Mouse (Mus musculus) forebrain, embryonic 11.5 days (tissue): Measurements from ENCODE around the gene Gm42688. TPM values are rescaled to one million over a fixed set of nuclear protein-coding genes. Genes with fewer than 3 reads are reported as not detected.

Experiments
- ATAC-seq: fragments of 200-750 bp; cut with Nextera tagmentation; replicated peaks from 2 replicates; pipeline ENCODE4 v1.8.0; 2017; ENCODE audit warnings: moderate TSS enrichment; ENCODE audit not compliant: low FRiP score
- DNase-seq: peaks from one replicate; pipeline ENCODE4 v3.0.0-alpha.2; 2017; ENCODE audit warnings: low spot score
- H3K27ac ChIP-seq: fragments of 300-500 bp; sonication (generic); 2 replicates; pipeline ENCODE4 v1.5.1; 2014; ENCODE audit warnings: low read depth, low read length
- H3K27me3 ChIP-seq: fragments of 300-500 bp; sonication (generic); 2 replicates; pipeline ENCODE4 v1.6.1; 2014; ENCODE audit warnings: mild to moderate bottlenecking, low read length, mixed read lengths; ENCODE audit not compliant: control insufficient read depth, insufficient read depth
- H3K36me3 ChIP-seq: fragments of 300-500 bp; sonication (generic); 2 replicates; pipeline ENCODE4 v1.6.1; 2014; ENCODE audit warnings: mild to moderate bottlenecking, low read length, moderate library complexity, mixed read lengths; ENCODE audit not compliant: control insufficient read depth, insufficient read depth
- H3K4me1 ChIP-seq: fragments of 300-500 bp; sonication (generic); replicated peaks from 2 replicates; pipeline ENCODE4 v1.6.1; 2014; ENCODE audit warnings: low read length, mixed read lengths; ENCODE audit not compliant: control insufficient read depth, insufficient read depth
- H3K4me2 ChIP-seq: fragments of 300-500 bp; sonication (generic); 2 replicates; pipeline ENCODE4 v1.6.1; 2014; ENCODE audit warnings: low read depth, mild to moderate bottlenecking, low read length, moderate library complexity, mixed read lengths; ENCODE audit not compliant: severe bottlenecking
- H3K4me3 ChIP-seq: fragments of 300-500 bp; sonication (generic); 2 replicates; pipeline ENCODE4 v1.5.1; 2014; ENCODE audit warnings: low read depth, low read length
- H3K9ac ChIP-seq: fragments of 300-500 bp; sonication (generic); 2 replicates; pipeline ENCODE4 v1.6.1; 2014; ENCODE audit warnings: low read length
- H3K9me3 ChIP-seq: fragments of 300-500 bp; sonication (generic); 2 replicates; pipeline ENCODE4 v1.6.1; 2016; ENCODE audit warnings: low read length, mixed read lengths; ENCODE audit not compliant: control insufficient read depth
- WGBS: fragments of 180-500 bp; shearing (Covaris S2); extraction: QIAGEN DNeasy Blood & Tissue Kit; methylation state at CpG from one replicate; pipeline ENCODE4 v1.1.7; 2014; 5-methylcytosine and 5-hydroxymethylcytosine counted together
- polyA plus RNA-seq: library from polyadenylated mRNA; unstranded; fragments of >200 nt; fragmentation: Nextera tagmentation; extraction: Ambion mirVana; gene quantifications from 2 replicates; pipeline ENCODE4 v1.2.1, GENCODE M21; 2014

The Gm42688 gene
- polyA plus RNA-seq, 1 experiment from 2014 or later = 2.5 TPM

DNA sequence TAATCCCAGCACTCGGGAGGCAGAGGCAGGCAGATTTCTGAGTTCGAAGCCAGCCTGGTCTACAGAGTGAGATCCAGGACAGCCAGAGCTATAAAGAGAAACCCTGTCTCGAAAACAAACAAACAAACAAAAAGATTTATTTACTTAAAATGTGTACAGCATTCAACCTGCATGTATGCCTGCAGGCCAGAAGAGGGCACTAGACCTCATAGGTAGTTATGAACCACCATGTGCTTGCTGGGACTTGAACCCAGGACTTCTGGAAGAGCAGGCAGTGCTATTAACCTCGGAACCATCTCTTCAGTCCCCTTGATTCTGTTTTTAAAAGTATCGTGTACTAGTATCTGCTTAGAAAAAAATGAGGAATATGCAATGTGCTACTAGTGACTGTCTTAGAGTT is 26.0 kb downstream of the Gm42688 start:
- WGBS = 93% methylated on average over 5 of the region's 5 CpGs
- Histone ChIP-seq H3K27me3 (no peaks in the 10 kb centered on the region), H3K4me3 (no peak overlapping the region), H3K36me3 (no peaks in the 10 kb centered on the region), H3K9ac (no peak overlapping the region), H3K4me2 (no peak overlapping the region), H3K27ac (no peak overlapping the region), H3K4me1 (peaks cover 8% of the 10 kb centered on the region; the same call in 1 of the 2 replicates), H3K9me3 (no peaks in the 10 kb centered on the region)
- ATAC-seq (no peak), DNase-seq (no peak)

DNA sequence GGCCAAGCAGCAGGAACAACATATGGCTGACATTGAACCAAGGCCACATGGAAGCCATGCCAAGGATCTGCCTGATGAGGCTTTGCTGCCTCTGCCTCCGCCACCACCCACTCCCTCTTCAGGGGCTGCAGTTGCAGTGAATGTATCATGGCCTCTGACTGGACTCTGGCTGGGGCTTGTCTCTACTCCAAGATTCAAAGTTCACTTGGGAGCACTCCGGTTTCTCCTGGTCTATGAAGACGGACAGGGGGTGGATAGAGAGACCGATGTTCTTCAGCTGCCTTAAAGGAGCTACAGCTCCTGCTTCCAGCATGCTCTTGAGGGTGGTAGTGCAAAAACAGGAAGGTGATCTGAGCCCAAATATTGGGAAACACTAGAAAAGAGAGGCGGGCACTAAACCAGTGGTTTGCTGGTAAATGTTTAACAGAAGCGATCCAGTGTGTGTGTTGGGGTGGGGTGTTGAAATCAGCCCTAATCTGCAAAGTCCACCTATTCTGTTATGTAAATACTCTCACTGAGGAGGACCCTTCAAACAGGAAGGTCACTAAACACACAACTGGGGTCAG is 30.1 kb downstream of the Gm42688 start:
- no peaks in the 10 kb centered on the region for H3K36me3 ChIP-seq
- DNase-seq (no peak), ATAC-seq (no peak)
- H3K9me3 ChIP-seq = no peaks in the 10 kb centered on the region
- peaks cover 10% of the 10 kb centered on the region; the same call in 1 of the 2 replicates for H3K4me1 ChIP-seq
- 90% methylated on average over 6 of the region's 6 CpGs for WGBS
- no peak overlapping the region for H3K9ac ChIP-seq
- no peak overlapping the region for H3K27ac ChIP-seq
- no peak overlapping the region for H3K4me3 ChIP-seq
- H3K4me2 ChIP-seq = no peak overlapping the region
- H3K27me3 ChIP-seq = no peaks in the 10 kb centered on the region

DNA sequence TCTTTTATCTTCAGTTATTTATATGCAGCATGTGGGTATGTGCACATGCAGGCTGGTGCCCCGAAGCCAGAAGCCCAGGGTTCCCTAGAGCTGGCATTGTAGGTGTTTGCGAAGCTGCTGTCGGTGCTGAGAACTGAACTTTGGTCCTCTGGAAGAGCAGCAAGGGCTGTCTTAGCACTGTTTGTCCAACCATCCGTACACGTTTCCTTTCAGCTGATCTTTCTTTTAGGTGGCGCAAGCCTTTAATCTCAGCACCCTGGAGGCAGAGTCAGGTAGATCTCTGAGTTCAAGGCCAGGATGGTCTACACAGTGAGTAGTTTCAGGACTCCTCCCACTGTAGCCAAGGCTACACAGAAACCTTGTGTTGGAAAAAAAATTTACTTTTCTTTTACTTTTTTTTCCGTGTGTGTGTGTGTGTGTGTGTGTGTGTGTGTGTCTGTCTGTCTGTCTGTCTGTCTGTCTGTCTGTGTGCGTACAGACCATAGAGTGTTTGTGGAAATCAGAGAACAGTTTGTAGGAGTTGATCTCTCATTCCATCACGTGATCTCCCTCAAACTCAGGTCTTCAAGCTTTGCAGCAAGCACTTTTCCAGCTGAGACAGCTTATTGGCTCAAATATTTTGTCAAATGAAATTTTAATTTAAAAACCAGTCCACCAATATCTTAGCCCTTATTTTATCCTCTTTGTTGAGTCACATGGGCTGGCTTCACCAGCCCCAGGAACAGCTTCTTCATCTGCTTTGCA is 30.9 kb downstream of the Gm42688 start:
- WGBS = 86% methylated on average over 9 of the region's 9 CpGs

DNA sequence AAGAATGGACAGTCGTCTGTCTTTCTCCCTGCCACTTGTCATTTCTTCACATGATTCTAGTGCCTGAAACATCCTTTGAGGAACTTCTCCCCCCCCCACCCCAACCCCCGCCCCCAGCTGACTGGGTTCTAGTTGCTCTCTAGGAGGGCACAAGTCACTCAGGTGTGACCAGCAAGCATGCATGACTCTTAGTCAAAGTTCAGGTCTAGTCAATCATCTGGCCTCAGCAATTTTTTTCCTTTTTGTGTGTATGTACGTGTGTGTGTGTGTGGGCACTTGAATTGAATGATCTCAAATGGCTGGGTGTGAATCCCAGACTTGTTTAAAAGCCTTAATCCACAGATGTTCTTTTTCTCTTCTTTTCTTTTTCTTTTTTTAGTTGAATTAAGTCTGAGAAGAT is 32.8 kb downstream of the Gm42688 start:
- Histone ChIP-seq H3K27me3 (no peaks in the 10 kb centered on the region), H3K27ac (no peak overlapping the region), H3K9ac (no peak overlapping the region), H3K4me3 (no peak overlapping the region), H3K36me3 (no peaks in the 10 kb centered on the region), H3K4me1 (peaks cover 29% of the 10 kb centered on the region; the same call in 1 of the 2 replicates), H3K4me2 (no peak overlapping the region), H3K9me3 (no peaks in the 10 kb centered on the region)
- DNase-seq = no peak
- ATAC-seq = no peak
- 55% methylated on average over 3 of the region's 3 CpGs for WGBS

More for the DNA sequence above, 30.9 kb downstream of the Gm42688 start:
- ATAC-seq = no peak
- Histone ChIP-seq H3K4me1 (peaks cover 14% of the 10 kb centered on the region; the same call in 1 of the 2 replicates), H3K9ac (no peak overlapping the region), H3K36me3 (no peaks in the 10 kb centered on the region), H3K27me3 (no peaks in the 10 kb centered on the region), H3K27ac (no peak overlapping the region), H3K4me2 (no peak overlapping the region), H3K4me3 (no peak overlapping the region), H3K9me3 (no peaks in the 10 kb centered on the region)
- DNase-seq = no peak

DNA sequence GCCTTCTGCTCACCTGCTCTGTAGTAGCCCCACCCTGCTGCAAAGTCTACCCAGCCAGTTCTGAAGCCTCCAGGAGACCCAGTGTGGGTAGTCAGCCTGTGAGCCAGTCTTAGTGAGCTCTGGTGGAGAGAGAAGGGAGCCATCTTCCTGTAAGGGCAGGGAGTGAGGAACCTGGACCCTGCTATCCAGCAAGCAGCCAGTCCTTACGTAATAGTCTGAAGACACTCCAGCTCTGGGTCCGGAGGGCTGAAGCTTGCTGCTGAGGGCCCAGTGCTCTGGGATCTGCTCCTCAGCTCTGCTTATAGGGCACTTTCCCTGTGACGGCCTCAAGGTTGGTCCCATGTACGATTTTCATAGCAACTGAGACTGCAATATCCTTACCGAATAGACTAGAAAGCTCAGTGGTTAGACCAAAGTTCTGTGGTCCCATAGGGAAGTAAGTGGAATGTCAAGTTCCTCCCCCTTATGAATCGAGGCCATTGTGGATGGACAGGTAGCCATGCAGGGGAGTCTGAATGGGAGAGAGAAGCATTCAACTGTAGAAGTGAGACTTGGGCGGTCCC is 33.6 kb downstream of the Gm42688 start, which contains the start of gene Rtkn:
Gene Rtkn, plus strand, starts transcription at position 513 of the 563 bp plus-strand sequence.
- DNase-seq = no peak
- Histone ChIP-seq H3K36me3 (no peaks in the 10 kb centered on the region), H3K9me3 (no peaks in the 10 kb centered on the region), H3K4me1 (peaks cover 30% of the 10 kb centered on the region; the same call in 1 of the 2 replicates), H3K27ac (no peak within 1 kb of the TSS), H3K9ac (peak within 1 kb of the TSS; percentile 93), H3K27me3 (no peaks in the 10 kb centered on the region), H3K4me3 (peak within 1 kb of the TSS; percentile 50), H3K4me2 (peak within 1 kb of the TSS; percentile 81)
- 55% methylated on average over 7 of the region's 7 CpGs for WGBS
- ATAC-seq = no peak

DNA sequence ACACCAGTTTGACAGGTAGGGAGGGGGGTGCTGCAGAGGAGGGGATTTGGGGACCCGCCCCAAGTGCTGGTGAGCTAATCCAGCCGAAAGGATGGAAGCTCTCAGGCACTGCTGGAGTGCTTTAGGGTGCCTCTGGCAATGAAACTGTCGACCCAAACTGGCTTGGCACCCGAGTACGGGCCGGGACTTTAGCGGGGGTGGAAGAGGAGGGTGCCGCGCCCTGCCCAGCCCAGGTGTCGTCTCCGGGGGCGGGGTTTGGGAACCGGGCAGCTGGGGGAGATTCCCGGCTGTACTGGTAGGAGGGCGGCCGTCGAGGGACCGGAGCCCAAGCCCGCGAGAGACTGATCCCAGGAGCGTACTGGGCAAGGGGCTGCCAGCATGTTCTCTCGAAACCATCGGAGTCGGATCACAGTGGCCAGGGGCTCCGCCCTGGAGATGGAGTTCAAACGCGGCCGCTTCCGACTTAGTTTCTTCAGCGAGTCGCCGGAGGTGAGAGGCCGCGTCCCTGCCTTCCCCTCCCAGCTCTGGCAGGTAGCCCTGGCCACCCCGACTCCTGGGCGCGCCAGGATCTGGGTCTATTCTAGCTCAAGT is 34.2 kb downstream of the Gm42688 start:
- 3% methylated on average over 37 of the region's 37 CpGs for WGBS
- Histone ChIP-seq H3K27me3 (no peaks in the 10 kb centered on the region), H3K4me2 (peak overlapping the region; percentile 81), H3K36me3 (no peaks in the 10 kb centered on the region), H3K9me3 (no peaks in the 10 kb centered on the region), H3K4me1 (peaks cover 30% of the 10 kb centered on the region; the same call in 1 of the 2 replicates), H3K27ac (no peak overlapping the region), H3K9ac (peak overlapping the region; percentile 93), H3K4me3 (peak overlapping the region; percentile 50)
- DNase-seq (no peak), ATAC-seq (no peak)

DNA sequence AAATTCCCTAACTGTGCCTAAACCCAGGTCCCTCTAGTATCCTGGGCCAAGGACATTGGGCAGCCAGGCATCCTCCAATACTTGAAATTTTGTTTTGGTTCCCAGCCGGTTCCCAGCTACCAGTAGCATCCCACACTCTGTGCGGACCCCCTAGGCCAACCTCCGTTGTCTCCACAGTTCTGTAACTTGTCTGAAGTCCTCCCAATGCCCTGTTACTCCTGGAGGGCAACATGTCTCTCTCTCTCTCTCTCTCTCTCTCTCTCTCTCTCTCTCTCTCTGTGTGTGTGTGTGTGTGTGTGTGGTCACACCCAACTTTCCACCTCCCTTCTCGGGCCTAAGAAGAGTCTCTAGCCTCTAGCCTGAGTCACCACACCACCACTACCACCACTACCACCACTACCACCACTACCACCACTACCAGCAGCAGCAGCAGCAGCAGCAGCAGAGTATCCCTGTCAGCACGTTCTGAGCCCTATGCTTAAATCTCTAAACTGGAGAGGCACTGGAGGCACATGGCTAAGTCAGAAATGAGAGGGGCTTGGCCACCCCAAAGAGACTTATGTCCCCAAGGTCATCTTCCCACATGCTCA is 35.0 kb downstream of the Gm42688 start:
- peak overlapping the region; percentile 98 for H3K27ac ChIP-seq
- H3K27me3 ChIP-seq = no peaks in the 10 kb centered on the region
- H3K9me3 ChIP-seq = no peaks in the 10 kb centered on the region
- DNase-seq (no peak), ATAC-seq (no peak)
- peak overlapping the region; percentile 50 for H3K4me3 ChIP-seq
- no peaks in the 10 kb centered on the region for H3K36me3 ChIP-seq
- WGBS = 5% methylated on average over 5 of the region's 5 CpGs
- H3K9ac ChIP-seq = peak overlapping the region; percentile 93
- H3K4me2 ChIP-seq = peak overlapping the region; percentile 81
- H3K4me1 ChIP-seq = peaks cover 30% of the 10 kb centered on the region; the same call in 1 of the 2 replicates

DNA sequence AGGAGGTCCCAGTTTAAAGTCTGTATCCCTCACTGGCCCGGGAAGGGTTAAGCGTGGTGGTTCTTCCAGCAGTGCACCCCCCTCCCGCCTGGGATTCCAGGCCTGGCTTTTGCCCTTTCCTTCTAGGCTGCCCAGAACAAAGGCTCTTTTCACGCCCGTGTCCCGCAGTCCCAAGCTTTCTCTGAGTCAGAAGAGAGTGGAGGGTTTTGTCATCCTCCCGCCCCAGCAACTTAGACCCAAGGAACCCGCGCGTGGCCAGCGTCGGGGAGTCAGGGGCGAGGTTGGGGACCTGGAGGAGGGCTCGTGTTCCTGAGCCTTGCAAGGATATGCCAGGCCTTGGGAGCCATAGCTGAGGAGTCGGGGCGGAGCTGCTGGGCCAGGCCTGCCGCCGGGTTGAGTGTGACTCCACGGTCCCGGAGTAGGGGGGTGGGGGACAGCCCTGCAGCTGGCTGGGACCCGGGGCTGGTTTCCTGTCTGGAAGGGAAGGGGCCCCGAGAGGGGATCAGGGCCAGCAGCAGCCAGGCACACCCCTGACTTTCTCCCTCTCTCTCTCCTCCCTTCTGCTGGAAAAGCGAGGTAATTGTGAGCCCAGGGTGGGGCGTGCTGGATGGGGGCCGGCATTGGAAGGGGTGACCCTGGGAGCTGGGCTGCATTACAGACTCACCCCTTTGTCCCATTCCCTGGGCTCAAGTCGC is 35.6 kb downstream of the Gm42688 start:
- under 1% methylated on average over 23 of the region's 26 CpGs for WGBS
- Histone ChIP-seq H3K9me3 (no peaks in the 10 kb centered on the region), H3K4me1 (peaks cover 32% of the 10 kb centered on the region), H3K9ac (peak overlapping the region; percentile 93), H3K4me3 (peak overlapping the region; percentile 50), H3K27ac (peak overlapping the region; percentile 98), H3K4me2 (peak overlapping the region; percentile 81), H3K27me3 (no peaks in the 10 kb centered on the region), H3K36me3 (no peaks in the 10 kb centered on the region)
- peak; percentile 73 for ATAC-seq
- peak; percentile 89 for DNase-seq
